ENCODE assay signal across 26 mouse cellular contexts in the genomic region with DNA sequence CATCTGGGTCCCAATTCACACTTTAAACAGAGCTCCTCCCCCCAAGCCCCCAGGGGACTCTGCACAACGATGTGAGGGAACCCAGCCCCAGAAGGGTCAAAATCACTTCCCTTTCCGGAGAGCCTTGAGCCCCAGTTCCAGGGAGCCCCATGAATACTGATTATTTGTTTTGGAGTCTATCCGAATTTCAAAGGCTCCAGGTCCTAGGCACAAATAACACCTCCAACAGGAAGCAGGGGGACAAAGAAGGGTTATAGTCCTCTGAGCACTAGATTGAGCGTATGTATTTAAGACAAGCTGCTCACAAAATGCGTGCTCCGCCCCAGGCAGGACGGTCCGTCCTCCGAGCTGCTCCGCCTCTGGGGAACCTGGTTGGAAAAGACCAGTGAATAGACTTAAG.
DNase-seq lines count a peak whose midpoint lies in the region; ATAC-seq and TF ChIP-seq lines count a peak whose summit lies in the region.
"Had no signal": no experiment of that assay in that cellular context is flagged by ENCODE, and none has a peak within 500 bp of the region (broad histone marks: within the 10 kb centered on the region; RNA-seq: fewer than 3 reads in every experiment).

No protein-coding gene starts in this region.

- no peak for ATAC-seq in midbrain, embryonic 15.5 days (replicated peaks)
- ATAC-seq in CD4-positive, CD25-positive, alpha-beta regulatory T cell, adult 4 months: no peak
- ATAC-seq in neural tube, embryonic 15.5 days (ENCODE audit: low FRiP score): no peak
- ATAC-seq: activated CD4-positive, CD25-positive, alpha-beta regulatory T cell, adult 4 months had no signal

- no peaks in the 10 kb centered on the region for H3K36me3 ChIP-seq in ES-Bruce4 (ENCODE audit: control insufficient read depth, insufficient read depth, low read length, poor library complexity, severe bottlenecking)
- no peaks in the 10 kb centered on the region for H3K36me3 ChIP-seq in midbrain, embryonic 15.5 days (replicated peaks)
- no peaks in the 10 kb centered on the region for H3K36me3 ChIP-seq in neural tube, embryonic 15.5 days
- H3K36me3 ChIP-seq: G1E had no signal

- H3K27me3 ChIP-seq in ES-Bruce4 (ENCODE audit: control insufficient read depth, insufficient read depth, low read length, poor library complexity, severe bottlenecking): no peaks in the 10 kb centered on the region
- H3K27me3 ChIP-seq in midbrain, embryonic 15.5 days (replicated peaks): no peaks in the 10 kb centered on the region
- H3K27me3 ChIP-seq in neural tube, embryonic 15.5 days (replicated peaks): no peaks in the 10 kb centered on the region
- H3K27me3 ChIP-seq: CH12.LX, Patski had no signal

- H3K9ac ChIP-seq in ES-Bruce4 (ENCODE audit: low read depth, poor library complexity, severe bottlenecking): no peak overlapping the region
- no peak overlapping the region for H3K9ac ChIP-seq in midbrain, embryonic 15.5 days
- no peak overlapping the region for H3K9ac ChIP-seq in neural tube, embryonic 15.5 days (replicated peaks)

- H3K4me2 ChIP-seq in midbrain, embryonic 15.5 days: no peak overlapping the region
- no peak overlapping the region for H3K4me2 ChIP-seq in neural tube, embryonic 15.5 days

- H3K4me1 ChIP-seq in ES-Bruce4 (ENCODE audit: control insufficient read depth, insufficient read depth, low read length): no peaks in the 10 kb centered on the region
- no peaks in the 10 kb centered on the region for H3K4me1 ChIP-seq in midbrain, embryonic 15.5 days
- H3K4me1 ChIP-seq in neural tube, embryonic 15.5 days: no peaks in the 10 kb centered on the region

- H3K9me3 ChIP-seq in ES-Bruce4 (replicated peaks; ENCODE audit: control insufficient read depth, insufficient read depth, low read length, poor library complexity, severe bottlenecking): peaks cover 14% of the 10 kb centered on the region
- no peaks in the 10 kb centered on the region for H3K9me3 ChIP-seq in midbrain, embryonic 15.5 days
- no peaks in the 10 kb centered on the region for H3K9me3 ChIP-seq in neural tube, embryonic 15.5 days (replicated peaks)
- H3K9me3 ChIP-seq: G1E had no signal

- WGBS in midbrain, embryonic 15.5 days: 84% methylated on average over 10 of the region's 10 CpGs
- WGBS in neural tube, embryonic 15.5 days: 80% methylated on average over 10 of the region's 10 CpGs

- TF ChIP-seq EP300 in ES-Bruce4 (IDR thresholded peaks at IDR 0.05; ENCODE audit: insufficient read depth, low read depth, low read length): 0 out of 2 replicates have a peak, but pooled peaks have one; percentile 53

- no peak overlapping the region for H3K27ac ChIP-seq in ES-Bruce4 (ENCODE audit: insufficient read depth, low read length)
- H3K27ac ChIP-seq in midbrain, embryonic 15.5 days: no peak overlapping the region
- no peak overlapping the region for H3K27ac ChIP-seq in neural tube, embryonic 15.5 days (replicated peaks)

- H3K4me3 ChIP-seq in ES-Bruce4 (ENCODE audit: low read depth, low read length): no peak overlapping the region
- H3K4me3 ChIP-seq in midbrain, embryonic 15.5 days: no peak overlapping the region
- no peak overlapping the region for H3K4me3 ChIP-seq in neural tube, embryonic 15.5 days (replicated peaks)

- no peak for TF ChIP-seq POLR2A in ES-Bruce4 (IDR thresholded peaks at IDR 0.05; ENCODE audit: insufficient read depth, low read length)

- peak; percentile 70 for DNase-seq in ES-CJ7 (ENCODE audit: low read depth, low spot score)
- peak; percentile 71 for DNase-seq in R1 (ENCODE audit: low read depth, low spot score)
- peak; percentile 52 for DNase-seq in ZHBTc4 (ENCODE audit: low read depth, low spot score)
- no peak for DNase-seq in natural killer cell, adult 2 months (ENCODE audit: low spot score in 2 of 2)
- DNase-seq: adrenal gland, adult 2 months; adrenal gland, adult 8-10 months; adrenal gland, postnatal 10 days; adrenal gland, postnatal 14 days; adrenal gland, postnatal 25 days; adrenal gland, postnatal 36 days; B cell, adult 2 months; cerebellum, adult 11 months; cerebellum, adult 11-12 months; cerebellum, adult 18-20 months; cerebellum, adult 2 months; cerebellum, adult 8-10 months; cerebellum, adult 9-10 months; cerebellum, adult 9-11 months had no signal

- no peak for TF ChIP-seq CTCF in ES-Bruce4 (IDR thresholded peaks at IDR 0.05; ENCODE audit: low read depth, low read length)

Comparison
In these comparisons a context has a peak if more than half of its experiments do, and no peak if none do; other contexts are left out.
1. DNase-seq: peak in ES-CJ7 (single experiment), R1 (single experiment) and ZHBTc4 (single experiment); none in natural killer cell, adult 2 months (0 of 2).